Mouse (Mus musculus) gastrocnemius, adult 18-20 months (tissue): ENCODE results near the gene Slc36a3. TPM values are rescaled to one million over a fixed set of nuclear protein-coding genes. Genes with fewer than 3 reads are reported as not detected.
A peak's percentile ranks its signal among the peaks of the same experiment; 100 is the strongest.
"Not testable (repeated sequence)": the region's sequence is repeated elsewhere in the genome, so short reads cannot be mapped to it uniquely, and the experiment has no call there.

Experiments used
- DNase-seq: peaks from one replicate; pipeline ENCODE4 v3.0.0; 2021; ENCODE audit warnings: low spot score
- total RNA-seq, 2 experiments: library from RNA; stranded (reverse); gene quantifications; 2 replicates each; pipeline ENCODE4 v1.2.3; 2021

Gene Slc36a3
- total RNA-seq, 2 experiments from 2014 or later, result not detected

GRCm38 (mm10) chr11:55109521-55110300 is 41.8 kb downstream of the Slc36a3 start:
- no peak for DNase-seq

GRCm38 (mm10) chr11:55106636-55107035 is 44.9 kb downstream of the Slc36a3 start:
- DNase-seq, result no peak

- DNase-seq, result no peak
Measured at GRCm38 (mm10) chr11:55105389-55105788, 46.1 kb downstream of the Slc36a3 start.

GRCm38 (mm10) chr11:55103229-55103628 is 48.3 kb downstream of the Slc36a3 start:
- no peak for DNase-seq

- no peak for DNase-seq
Measured at GRCm38 (mm10) chr11:55102015-55102414, 49.5 kb downstream of the Slc36a3 start.

- no peak for DNase-seq
Measured at GRCm38 (mm10) chr11:55099868-55100267, 51.6 kb downstream of the Slc36a3 start.

GRCm38 (mm10) chr11:55099019-55099771 is 52.3 kb downstream of the Slc36a3 start:
- no peak for DNase-seq

GRCm38 (mm10) chr11:55098189-55098915 is 53.2 kb downstream of the Slc36a3 start:
- no peak for DNase-seq

- peak; percentile 96 for DNase-seq
Measured at GRCm38 (mm10) chr11:55097463-55098188, 53.9 kb downstream of the Slc36a3 start, which contains the start of gene Gm2a. TSS of gene Gm2a (plus strand) at chr11:55098115.

GRCm38 (mm10) chr11:55096731-55097462 is 54.6 kb downstream of the Slc36a3 start:
- DNase-seq, result no peak

GRCm38 (mm10) chr11:55096296-55096695 is 55.2 kb downstream of the Slc36a3 start:
- not testable (repeated sequence) for DNase-seq

- DNase-seq, result no peak
Measured at GRCm38 (mm10) chr11:55093096-55093495, 58.4 kb downstream of the Slc36a3 start.

GRCm38 (mm10) chr11:55089892-55090291 is 61.6 kb downstream of the Slc36a3 start:
- no peak for DNase-seq

- DNase-seq, result peak; percentile 70
Measured at GRCm38 (mm10) chr11:55087006-55087405, 64.5 kb downstream of the Slc36a3 start.

- DNase-seq, result peak; percentile 42
Measured at GRCm38 (mm10) chr11:55085396-55085795, 66.1 kb downstream of the Slc36a3 start.

- DNase-seq, result peak; percentile 32
Measured at GRCm38 (mm10) chr11:55084629-55085028, 66.9 kb downstream of the Slc36a3 start.

- no peak for DNase-seq
Measured at GRCm38 (mm10) chr11:55081206-55081605, 70.3 kb downstream of the Slc36a3 start.

- DNase-seq, result no peak
Measured at GRCm38 (mm10) chr11:55079180-55079579, 72.3 kb downstream of the Slc36a3 start.

GRCm38 (mm10) chr11:55078502-55078901 is 73.0 kb downstream of the Slc36a3 start:
- DNase-seq, result no peak
